Mouse (Mus musculus) fibroblast of lung, adult 2 months (primary cell): ENCODE results near the gene Ndel1.
"Not testable (repeated sequence)": the region's sequence is repeated elsewhere in the genome, so short reads cannot be mapped to it uniquely, and the experiment has no call there.

Source experiments
- DNase-seq: peaks from one replicate; pipeline ENCODE4 v3.0.0-alpha.2; 2011; ENCODE audit warnings: low read depth

The Ndel1 gene

GRCm38 (mm10) chr11:68851644-68852485, 19.8 kb downstream of the Ndel1 start:
- DNase-seq: no peak

- DNase-seq: no peak
These were observed 20.8 kb downstream of the Ndel1 start for GRCm38 (mm10) chr11:68850862-68851261.

DNA sequence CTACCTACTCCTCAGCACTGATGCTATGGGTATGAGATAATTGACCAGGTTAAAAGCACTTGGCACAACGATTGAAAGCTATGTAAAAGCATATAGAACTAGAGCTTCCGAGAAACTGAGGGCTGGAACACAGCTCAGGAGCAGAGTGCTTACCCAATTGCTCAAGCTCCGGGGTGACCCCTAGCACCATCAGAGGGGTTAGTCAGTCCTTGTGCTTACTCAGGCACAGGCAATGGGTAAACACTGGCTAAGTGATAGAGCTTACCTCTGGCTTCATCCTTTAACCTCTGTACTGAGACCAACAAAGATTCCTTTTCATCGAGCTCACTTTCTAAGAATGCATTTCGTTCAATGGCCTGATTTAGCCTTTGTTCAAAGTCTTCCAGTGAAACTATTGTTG, 32.1 kb downstream of the Ndel1 start:
- no peak for DNase-seq

- no peak for DNase-seq
These were observed 36.6 kb downstream of the Ndel1 start for GRCm38 (mm10) chr11:68835034-68835433.

DNA sequence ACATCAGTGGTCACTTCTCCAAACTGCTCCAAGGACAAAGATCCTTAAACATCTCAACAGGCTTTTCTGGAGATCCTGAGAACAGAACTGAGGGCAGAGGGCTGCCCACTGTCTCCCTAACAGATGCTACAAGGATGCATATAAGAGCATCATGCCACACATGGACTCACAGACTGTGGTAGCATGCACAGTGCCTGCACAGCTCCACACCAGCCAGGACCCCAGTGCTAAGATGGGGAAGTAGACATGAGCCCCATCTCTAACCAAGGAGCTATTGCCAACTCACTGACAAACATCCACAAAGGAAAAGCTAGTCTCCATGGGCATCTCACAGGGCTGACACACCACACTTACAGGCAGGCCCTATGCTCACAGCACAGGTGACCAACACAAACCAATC, 38.1 kb downstream of the Ndel1 start:
- DNase-seq: no peak

- DNase-seq: no peak
These were observed 38.9 kb downstream of the Ndel1 start for GRCm38 (mm10) chr11:68832793-68833192.

GRCm38 (mm10) chr11:68831580-68831979, 40.1 kb downstream of the Ndel1 start:
- not testable (repeated sequence) for DNase-seq

- no peak for DNase-seq
These were observed 44.9 kb downstream of the Ndel1 start for GRCm38 (mm10) chr11:68826735-68827134.

GRCm38 (mm10) chr11:68822326-68822725, 49.3 kb downstream of the Ndel1 start:
- DNase-seq: no peak

GRCm38 (mm10) chr11:68819226-68819805, 52.3 kb downstream of the Ndel1 start:
- no peak for DNase-seq

DNA sequence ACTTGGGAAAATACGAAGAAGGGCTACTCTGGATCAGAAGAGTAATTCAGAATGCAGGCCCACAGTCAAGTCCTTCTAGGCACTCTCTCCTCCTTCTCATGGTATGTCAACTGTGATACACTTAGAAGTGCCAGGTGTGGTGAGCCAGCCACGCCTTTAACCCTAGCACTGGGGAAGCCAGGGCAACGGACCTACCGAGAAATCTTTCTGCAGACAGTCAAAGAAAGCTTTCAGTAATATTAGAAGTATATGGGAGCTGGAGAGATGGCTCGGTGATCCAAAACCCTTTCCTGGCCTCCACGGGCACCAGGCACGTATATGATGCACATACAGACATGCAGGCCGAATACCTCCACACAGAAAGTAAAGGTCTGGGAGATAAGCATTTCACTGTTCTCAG, 53.2 kb downstream of the Ndel1 start:
- no peak for DNase-seq

DNA sequence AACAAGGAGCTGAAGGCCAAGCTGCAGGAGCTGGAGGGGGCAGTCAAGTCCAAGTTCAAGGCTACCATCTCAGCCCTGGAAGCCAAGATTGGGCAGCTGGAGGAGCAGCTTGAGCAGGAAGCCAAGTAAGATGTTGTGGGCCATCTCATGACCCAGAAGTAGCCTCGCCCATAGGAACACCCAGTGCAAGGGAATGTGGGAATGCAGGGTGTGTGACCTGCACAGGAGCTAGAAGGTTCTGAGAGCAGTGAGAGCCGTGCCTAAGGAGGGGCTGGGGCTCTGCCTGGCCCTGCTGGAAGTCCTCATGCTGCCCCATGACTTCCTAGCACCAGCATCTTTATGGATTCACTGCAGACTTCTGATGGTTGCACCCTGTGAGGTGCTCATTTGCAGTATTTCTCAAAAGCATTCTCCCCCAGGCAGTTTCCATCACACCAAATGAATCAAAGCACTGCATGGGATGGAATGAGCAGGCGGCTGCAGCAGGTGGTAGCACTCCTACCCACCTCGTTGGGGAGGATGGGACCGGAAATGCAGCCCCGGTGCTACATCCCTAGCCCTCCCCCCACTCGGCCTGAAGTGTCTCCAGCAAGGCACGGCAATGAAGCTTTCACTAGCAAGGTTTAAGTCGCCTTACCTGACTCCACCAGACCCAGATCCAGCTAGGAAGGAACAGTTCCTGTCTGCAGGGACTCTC, 59.6 kb downstream of the Ndel1 start:
- DNase-seq: no peak

DNA sequence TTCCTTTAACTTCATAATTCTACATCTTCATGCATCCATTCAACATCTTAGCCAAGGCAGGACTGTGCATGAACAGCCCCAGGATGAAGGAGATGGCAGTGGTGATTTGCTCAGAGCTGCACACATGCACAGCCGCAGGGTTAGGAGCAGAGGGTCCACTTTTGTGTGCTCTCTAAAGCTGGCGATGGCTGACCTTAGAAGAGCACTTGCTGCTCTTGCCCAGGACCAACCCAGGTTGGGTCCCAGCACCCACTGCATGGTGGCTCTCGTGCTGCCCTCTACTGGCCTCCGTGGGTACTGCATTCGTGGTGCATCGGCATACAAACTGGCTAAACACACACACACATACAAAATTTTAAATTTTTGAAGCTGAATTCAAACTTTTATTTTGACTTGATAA, 63.9 kb downstream of the Ndel1 start:
- DNase-seq: no peak

- no peak for DNase-seq
These were observed 66.5 kb downstream of the Ndel1 start for GRCm38 (mm10) chr11:68805148-68805547.

DNA sequence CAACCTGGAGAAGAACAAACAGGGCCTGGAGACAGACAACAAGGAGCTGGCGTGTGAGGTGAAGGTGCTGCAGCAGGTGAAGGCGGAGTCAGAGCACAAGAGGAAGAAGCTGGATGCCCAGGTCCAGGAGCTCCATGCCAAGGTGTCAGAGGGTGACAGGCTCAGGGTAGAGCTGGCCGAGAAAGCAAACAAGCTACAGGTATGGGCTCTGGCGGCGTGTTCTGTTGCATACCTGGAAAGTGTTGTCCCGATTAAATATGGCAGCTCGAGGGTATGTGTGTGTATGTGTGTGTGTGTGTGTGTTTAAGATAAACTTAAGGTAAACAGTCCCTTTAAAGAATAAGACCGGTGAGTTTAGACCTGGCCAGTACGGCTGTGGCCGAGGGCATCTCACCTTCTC, 73.4 kb downstream of the Ndel1 start:
- DNase-seq: no peak

DNA sequence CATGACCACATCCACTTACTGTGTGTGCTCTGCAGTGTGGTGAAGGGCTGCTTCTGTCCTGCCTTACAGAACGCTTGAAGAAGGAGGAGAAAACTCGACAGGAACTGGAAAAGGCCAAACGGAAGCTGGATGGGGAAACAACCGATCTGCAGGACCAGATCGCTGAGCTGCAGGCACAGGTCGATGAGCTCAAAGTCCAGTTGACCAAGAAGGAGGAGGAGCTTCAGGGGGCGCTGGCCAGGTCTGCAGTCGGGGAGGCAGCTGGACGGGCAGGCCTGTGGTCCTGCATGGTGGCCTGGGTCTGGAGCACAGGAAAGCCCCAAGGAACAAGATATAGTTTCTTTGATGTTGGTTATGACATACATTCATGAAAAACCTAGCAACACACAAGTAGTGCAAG, 79.9 kb downstream of the Ndel1 start:
- DNase-seq: no peak

GRCm38 (mm10) chr11:68790720-68791119, 80.9 kb downstream of the Ndel1 start:
- no peak for DNase-seq

DNA sequence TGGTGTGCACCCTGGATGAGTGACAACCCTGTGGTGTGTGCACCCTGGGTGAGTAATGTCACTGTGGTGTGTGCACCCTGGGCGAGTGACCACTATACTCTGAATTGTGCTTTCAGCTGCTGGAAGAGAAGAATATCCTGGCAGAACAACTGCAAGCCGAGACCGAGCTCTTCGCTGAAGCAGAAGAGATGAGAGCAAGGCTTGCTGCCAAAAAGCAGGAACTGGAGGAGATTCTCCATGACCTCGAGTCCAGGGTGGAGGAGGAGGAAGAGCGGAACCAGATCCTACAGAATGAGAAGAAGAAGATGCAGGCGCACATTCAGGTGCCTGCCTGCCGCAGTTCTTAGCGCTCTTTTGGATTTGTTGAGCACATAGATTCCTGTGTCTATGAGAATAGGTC, 84.4 kb downstream of the Ndel1 start:
- no peak for DNase-seq

DNA sequence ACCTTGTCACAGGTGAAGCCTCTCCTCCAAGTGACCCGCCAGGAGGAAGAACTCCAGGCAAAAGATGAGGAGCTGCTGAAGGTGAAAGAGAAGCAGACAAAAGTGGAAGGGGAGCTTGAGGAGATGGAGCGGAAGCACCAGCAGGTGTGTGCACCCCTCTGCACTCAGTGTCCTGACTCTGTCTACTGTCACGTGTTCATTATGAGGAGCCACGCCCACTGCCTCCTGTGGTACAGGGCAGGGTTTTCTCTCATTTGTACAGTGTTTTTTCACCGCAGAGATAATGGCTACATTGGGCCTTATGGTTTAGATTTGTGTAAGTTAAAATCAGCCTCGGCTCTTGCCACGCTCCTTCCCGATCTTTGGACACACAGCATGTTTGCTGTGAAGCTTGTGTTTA, 85.8 kb downstream of the Ndel1 start:
- no peak for DNase-seq

- DNase-seq: peak; percentile 50
These were observed 89.3 kb downstream of the Ndel1 start for GRCm38 (mm10) chr11:68782336-68782735.

GRCm38 (mm10) chr11:68780466-68781114, 91.1 kb downstream of the Ndel1 start:
- no peak for DNase-seq

DNA sequence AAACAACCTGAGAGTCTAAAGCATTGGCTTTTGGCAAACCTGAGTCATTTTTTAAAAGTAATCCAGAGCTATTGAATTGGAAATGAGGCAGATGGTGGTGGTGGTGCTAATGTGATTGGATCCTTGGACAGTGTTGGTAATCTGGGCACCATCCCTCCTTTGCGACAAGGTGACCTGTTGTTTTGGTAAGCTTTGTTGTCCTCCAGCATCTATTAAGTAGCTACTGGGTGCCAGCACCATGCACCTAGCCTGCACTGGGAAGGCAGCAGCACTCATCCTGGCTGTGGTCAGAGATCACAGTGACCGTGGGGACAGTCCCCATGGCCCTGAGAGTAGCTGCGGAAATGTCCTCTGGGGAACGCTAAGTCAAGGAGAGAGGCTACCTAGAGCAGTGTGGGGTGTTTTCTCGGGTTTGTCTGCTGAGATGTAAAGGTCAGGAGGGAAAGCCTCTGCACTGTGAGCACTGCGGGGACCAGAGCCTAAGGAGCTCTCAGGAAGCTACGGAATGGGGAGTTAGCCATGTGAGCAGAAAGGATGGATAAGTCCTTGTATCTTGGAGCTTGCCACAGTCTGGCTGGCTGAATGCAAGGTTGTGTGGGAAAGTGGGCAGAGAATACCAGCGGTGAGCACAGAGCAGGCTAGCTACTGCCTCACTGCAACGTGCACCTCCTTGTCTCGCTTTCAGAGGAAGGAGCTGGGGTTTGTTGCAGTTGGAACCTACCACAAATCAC, 91.8 kb downstream of the Ndel1 start:
- DNase-seq: no peak
